Comparison of ENCODE assay signal across 25 mouse cellular contexts in genomic region chr11:6764186-6764585, GRCm38 (mm10).
"Had no signal": no experiment of that assay in that cellular context is flagged by ENCODE, and none has a peak within 500 bp of the region (broad histone marks: within the 10 kb centered on the region; RNA-seq: fewer than 3 reads in every experiment).

No protein-coding gene starts in this region.

- H3K27me3 ChIP-seq: embryonic facial prominence, embryonic 12.5 days; embryonic facial prominence, embryonic 13.5 days; embryonic facial prominence, embryonic 15.5 days; forebrain, embryonic 12.5 days; forebrain, embryonic 13.5 days; forebrain, embryonic 15.5 days had no signal

- DNase-seq: cerebellum, adult 2 months; cerebellum, adult 8-10 months; cerebellum, adult 9-10 months; cerebellum, adult 9-11 months; cerebellum, postnatal 10 days; cerebellum, postnatal 14 days; cerebellum, postnatal 25 days; cerebellum, postnatal 36 days; embryo, embryonic 11 days; forebrain, postnatal 0 days; gastrocnemius, adult 2 months; gastrocnemius, postnatal 10 days; gastrocnemius, postnatal 14 days; gastrocnemius, postnatal 25 days; gastrocnemius, postnatal 36 days; heart, adult 18-20 months had no signal

- H3K36me3 ChIP-seq: embryonic facial prominence, embryonic 10.5 days; embryonic facial prominence, embryonic 12.5 days; embryonic facial prominence, embryonic 13.5 days; embryonic facial prominence, embryonic 15.5 days; forebrain, embryonic 10.5 days; forebrain, embryonic 12.5 days; forebrain, embryonic 15.5 days had no signal

- H3K4me1 ChIP-seq: embryonic facial prominence, embryonic 12.5 days; embryonic facial prominence, embryonic 13.5 days; embryonic facial prominence, embryonic 15.5 days; forebrain, embryonic 10.5 days; forebrain, embryonic 12.5 days; forebrain, embryonic 13.5 days; forebrain, embryonic 15.5 days had no signal

- H3K27ac ChIP-seq: embryonic facial prominence, embryonic 10.5 days; embryonic facial prominence, embryonic 12.5 days; embryonic facial prominence, embryonic 13.5 days; embryonic facial prominence, embryonic 15.5 days; forebrain, embryonic 10.5 days; forebrain, embryonic 12.5 days; forebrain, embryonic 13.5 days; forebrain, embryonic 15.5 days; gastrocnemius, adult 2 months had no signal

- H3K4me3 ChIP-seq: embryonic facial prominence, embryonic 10.5 days; embryonic facial prominence, embryonic 12.5 days; embryonic facial prominence, embryonic 13.5 days; embryonic facial prominence, embryonic 15.5 days; erythroblast, embryonic 14.5 days; forebrain, embryonic 10.5 days; forebrain, embryonic 12.5 days; forebrain, embryonic 13.5 days; forebrain, embryonic 15.5 days; gastrocnemius, adult 2 months had no signal

- H3K9ac ChIP-seq: embryonic facial prominence, embryonic 12.5 days; embryonic facial prominence, embryonic 13.5 days; embryonic facial prominence, embryonic 15.5 days; forebrain, embryonic 12.5 days; forebrain, embryonic 13.5 days; forebrain, embryonic 15.5 days; forebrain, postnatal 0 days had no signal
